Mouse (Mus musculus) right cerebral cortex, postnatal 36 days (tissue): ENCODE data around the gene Cstf3.
"Not testable (repeated sequence)": the region's sequence is repeated elsewhere in the genome, so short reads cannot be mapped to it uniquely, and the experiment has no call there.

Source experiments
- DNase-seq, 2 experiments: peaks; one replicate each; pipeline ENCODE4 v3.0.0; 2022; ENCODE audit warnings: low spot score in 2 of 2, mixed read lengths in 1 of 2

The Cstf3 gene

DNA sequence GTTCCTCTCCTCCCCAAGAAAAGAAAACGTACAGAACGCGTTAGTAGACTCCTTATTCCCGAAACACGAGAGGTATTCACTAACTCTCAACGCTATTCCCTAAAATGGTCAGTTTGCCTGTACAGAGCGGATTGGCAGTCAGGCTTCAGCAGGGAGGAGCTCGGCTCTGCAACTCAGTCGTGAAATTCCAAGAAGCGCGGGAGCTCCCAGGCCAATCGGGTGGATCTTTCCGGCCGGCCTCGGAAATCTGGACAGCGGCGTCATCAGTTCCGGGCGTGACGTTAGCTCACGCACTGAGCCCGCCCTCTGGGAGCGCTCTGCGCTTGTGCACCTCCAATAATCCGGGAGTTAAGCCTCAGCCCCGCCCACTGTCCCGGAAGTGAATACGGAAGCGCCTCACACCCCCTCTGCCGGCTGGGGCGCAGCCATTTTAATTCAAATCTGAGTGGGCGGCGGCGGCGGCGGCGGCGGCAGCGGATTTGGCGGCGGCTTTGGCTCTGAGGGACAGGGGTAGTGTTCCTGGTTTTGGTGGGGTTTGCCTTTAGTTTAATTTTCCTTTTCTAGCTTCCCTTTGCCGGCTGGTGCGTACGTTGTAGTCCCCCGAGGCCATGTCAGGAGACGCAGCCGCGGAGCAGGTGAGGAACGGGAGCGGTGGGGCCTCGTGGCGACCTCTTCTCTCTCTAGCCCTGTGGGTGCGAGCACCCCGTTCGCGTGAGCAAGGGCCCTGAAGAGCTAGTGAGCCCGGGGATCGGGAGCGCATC is at the start of gene Cstf3:
Gene Cstf3, plus strand, starts transcription at position 456 of the 761 bp plus-strand sequence.
- DNase-seq = peak; percentile 99 to 100

DNA sequence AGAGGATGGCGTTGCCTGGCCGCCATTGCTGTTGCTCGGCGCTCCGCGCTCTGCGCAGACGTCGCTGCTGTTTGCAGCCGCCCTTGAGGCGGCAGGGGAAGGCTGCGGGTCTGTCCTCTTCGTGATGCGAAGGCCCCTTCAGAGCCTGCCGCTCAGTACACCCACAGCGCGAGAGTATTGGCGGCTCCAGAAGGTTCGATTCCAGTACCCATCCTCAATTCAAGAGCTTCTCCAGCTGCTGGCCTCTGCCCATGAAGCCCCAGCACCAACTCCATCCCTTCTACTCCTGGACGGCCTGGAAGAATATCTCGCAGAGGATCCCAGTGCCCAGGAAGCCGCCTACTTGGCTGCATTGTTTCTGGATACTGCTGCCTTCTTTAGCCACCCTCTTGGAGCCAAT is 33.6 kb upstream of the Cstf3 start:
- not testable (repeated sequence) for DNase-seq

DNA sequence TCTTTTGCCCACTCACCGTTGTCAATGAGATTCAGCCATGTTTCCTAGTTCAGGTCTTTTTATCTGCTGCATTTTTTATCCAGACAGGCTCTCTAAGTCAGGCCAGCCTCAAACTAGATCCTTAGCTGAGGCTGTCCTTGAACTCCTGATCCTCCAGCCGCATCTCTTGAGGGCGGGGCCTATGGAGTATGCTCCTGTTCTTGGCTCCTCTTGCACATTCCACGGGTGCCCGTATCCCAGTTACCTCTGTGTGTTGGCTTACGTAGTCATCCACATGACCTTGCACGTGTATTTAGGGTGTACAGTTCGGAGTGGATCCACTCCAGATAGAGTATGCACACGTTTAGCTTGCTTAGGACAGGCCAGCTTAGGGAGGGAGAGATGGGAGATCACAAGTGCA is 32.6 kb upstream of the Cstf3 start:
- DNase-seq = no peak

DNA sequence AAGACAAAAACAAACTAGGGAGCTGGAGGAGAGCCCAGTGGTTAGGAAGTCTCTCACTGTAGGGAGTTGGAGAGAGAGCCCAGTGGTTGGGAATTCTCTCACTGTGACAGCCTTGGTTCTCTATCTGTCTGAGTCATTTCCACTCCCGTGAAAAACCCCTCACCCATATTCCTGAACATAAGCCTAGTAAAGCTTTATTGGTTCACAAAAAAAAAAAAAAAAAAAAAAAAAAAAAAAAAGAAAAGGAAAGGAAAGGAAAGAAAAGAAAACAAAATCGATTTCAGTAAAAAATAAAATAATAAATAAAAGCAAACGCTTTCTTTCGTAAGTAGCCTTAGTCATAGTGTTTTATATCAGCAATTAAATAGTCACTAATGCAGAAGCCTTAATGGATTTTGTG is 32.0 kb upstream of the Cstf3 start:
- no peak for DNase-seq

DNA sequence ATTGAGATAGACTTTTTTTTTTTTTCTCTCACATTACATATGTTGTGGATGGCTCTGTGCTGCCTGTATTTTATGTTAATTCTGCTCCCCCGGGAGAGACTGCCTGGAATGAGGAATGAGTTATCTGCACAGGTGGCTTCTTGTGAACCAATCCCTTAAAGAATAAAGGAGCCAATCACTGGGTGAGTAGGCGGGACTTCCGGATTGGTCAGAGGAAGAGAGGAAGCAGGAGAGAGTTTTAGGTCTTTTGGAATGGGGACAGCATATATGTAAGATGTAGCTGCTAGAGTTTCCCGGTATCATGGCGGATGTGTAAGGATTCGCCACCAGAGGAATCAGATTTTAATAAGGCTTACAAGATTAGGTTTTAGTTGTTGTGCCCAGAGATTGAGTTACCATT is 31.4 kb upstream of the Cstf3 start:
- no peak for DNase-seq

DNA sequence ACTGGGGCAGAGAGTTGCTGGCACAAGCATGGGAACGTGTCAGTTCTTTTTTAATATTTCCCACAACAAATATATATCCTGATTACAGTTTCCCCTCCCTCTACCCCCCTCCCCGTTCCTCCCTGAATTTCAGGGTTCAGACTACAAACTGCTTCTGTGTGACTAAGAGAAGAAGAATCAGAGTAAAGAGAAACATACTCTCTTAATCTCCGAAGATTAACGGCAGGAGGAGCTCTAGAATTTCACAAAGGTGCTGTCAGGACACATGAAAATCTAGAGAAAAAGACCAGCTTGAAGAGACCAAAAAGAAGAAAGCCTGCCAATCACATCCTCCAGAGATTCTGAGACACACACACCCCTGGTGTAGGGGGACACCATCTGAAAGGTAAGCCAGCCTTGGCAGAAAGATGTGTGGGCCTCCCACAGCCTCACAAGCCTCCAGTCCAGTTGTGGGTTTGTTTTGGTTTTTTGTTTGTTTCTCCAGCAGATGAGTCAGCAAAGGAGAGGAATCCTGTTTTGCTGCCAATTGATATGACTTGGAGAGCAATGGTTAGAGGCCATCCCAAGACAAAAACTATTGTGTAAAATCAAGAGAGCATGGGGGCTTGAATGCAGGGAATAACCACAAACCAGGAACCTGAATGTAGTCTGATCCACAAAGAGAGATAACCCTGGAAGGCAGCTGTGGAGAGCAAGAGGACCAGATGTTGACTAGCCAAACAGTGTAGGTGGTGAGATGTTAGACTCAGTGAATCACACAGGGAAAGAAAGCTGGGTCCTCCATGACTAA is 30.5 kb upstream of the Cstf3 start:
- DNase-seq = no peak

DNA sequence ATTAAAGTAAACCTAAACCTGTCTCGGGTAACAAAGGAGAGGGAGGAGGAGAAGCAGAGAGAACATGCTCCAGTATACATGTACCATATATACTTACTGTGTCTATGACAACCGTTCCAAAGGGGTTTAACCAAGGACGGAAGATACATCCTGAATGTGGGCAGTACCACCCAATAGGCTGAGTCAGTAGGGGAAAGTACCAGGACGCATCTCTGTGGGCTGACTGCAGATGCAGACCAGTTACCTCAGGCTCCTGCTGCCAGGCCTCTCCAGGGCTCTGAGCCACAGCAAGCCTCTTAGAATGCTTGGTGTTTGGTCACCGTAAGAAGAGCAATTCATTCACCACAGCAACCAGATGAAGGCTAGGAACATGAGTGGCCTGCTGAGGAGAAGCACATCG is 28.9 kb upstream of the Cstf3 start:
- DNase-seq = peak in 1 of 2 experiments; percentile 11

DNA sequence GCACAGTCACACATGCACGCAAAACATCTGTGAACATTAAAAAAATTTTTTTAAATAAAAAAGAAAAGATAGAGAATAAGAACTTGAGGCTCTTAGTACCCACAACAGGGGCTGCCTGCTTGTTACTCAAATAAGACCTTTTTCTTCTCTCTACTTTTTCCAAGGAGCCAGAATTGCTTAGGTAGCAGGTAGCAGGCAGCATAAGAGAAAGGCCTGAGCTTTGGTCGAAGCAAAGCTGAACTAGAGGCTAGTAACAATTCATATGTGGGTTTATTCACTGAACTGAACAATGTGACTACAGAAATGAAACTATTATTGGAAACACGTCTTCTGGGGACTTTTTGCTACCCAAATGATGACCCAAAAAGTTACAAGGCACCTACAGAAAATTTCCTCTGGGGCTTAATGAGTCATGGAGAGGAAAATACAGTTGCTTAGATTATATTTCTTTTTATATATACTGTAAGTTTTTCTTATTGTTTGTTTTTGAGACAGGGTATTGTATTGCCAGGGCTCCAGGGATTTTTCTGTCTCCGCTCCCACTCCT is 28.3 kb upstream of the Cstf3 start:
- no peak for DNase-seq

DNA sequence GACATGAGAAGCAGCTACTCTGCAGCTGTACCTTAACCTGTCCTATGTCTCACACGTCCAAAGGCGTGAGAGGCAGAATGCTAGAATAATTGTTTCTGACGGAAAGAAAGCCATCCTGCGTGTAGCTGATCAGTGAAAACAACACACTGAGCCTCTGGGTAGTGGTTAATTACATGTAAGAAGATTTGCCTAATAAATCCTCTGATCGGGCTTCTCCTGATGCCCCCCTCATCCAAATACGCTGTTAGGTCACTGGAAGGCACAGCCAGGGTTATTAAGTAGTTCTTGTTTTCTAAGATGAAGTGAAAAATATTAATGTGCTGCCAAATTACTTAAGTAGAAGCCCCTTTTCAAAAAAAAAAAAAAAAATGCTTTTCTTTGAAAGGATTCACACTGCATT is 18.3 kb upstream of the Cstf3 start:
- DNase-seq = no peak

DNA sequence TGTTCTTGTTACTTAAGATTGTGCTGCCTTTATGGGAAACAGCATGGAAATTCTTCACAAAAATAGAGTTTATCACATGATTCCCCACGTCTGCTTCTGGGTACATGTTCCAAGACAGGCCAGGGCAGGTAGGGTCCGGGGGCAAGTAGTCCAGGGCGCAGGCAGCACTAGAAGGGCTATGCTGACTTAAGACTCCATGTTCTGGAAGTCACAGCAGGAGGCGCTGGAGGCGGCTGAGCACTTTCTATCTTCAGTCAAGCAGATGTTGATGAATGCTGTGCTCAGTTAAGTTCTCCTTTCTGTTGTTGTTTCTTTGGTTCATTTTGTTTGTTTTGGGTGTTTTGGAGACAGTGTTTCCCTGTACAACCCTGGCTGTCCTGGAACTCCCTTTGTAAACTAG is 14.1 kb upstream of the Cstf3 start:
- DNase-seq = no peak

DNA sequence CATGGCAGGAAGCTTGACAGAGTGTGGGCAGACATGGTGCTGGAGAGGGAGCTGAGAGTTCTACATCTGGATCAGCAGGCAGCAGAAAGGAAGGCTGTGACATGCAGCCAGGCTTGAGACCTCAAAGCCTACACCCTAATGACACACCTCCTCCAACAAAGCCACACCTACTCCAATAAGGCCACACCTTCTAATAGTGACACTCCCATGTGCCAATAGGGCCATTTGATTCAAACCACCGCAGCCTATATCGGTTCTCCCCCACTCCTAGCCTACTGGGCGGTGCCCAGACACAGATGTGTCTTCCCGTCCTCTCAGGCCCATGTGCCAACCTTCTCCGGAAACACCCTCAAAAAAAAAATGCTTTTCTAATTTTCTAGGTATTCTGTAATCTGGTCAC is 12.3 kb upstream of the Cstf3 start:
- no peak for DNase-seq

DNA sequence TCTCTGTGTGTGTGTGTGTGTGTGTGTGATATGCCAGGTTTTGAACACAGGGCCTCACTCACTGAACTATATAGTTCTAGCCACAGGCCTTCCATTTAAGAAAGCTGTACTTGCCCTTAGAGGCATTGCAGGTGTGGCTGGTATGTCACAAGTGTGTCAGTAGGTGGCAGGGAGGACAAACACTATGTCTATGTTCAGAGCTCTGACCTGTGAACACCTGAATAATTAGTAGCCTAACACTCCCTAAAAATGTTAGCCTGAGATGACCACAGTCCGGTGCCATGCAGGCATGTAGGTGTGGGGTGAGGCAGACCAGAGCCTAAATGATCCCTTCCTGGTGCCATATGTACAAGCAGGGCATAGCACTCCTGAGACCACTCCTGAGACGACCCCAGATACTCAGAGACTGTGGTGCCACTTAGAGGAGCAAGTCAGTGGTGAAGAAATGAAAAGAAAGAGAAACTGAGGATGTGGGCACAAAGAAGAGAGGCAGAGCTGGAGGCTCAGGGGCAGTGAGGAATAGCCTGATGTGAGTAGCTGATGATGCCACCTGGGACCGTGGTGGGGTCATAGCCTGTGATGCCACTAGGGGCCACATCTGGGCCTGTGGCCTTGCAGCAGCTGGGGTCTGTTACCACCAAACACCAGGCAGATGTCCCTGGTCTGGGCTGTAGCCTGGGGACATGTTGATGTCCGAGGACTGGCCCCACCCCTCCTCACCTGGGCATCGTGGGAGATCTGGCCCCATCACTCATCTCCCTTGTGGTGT is 11.3 kb upstream of the Cstf3 start:
- DNase-seq = no peak

DNA sequence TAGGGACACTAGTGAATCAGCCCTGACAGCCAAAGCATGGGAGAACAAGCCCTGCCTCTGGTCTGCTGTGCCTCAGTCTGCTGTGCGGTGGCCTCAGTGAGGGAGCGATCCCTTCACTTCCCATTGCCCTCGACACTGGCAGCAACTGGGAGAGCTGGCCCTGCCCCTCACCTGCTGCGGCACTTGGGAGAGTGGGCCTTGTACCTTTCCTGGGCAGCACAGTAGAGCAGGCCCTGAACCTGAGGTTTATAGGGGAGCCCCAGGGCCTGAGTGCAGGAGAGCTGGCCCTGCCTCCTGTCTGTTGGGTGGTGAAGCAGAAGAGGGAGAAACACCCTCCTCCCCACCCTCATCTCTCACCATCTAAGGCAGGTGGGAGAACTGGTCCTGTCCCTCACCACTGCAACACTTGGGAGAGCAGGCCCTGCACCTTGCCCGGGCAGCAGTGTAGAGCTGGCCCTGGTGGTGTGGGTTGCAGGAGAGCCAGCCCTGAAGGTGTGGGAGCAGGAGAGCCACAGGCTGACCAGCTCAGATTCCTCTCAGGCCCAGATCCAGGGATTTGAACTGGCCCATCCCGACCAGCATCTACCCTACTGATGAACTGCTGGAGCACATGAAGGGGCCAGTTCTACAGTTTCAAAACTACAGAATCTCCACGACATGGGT is 10.4 kb upstream of the Cstf3 start:
- DNase-seq = no peak

DNA sequence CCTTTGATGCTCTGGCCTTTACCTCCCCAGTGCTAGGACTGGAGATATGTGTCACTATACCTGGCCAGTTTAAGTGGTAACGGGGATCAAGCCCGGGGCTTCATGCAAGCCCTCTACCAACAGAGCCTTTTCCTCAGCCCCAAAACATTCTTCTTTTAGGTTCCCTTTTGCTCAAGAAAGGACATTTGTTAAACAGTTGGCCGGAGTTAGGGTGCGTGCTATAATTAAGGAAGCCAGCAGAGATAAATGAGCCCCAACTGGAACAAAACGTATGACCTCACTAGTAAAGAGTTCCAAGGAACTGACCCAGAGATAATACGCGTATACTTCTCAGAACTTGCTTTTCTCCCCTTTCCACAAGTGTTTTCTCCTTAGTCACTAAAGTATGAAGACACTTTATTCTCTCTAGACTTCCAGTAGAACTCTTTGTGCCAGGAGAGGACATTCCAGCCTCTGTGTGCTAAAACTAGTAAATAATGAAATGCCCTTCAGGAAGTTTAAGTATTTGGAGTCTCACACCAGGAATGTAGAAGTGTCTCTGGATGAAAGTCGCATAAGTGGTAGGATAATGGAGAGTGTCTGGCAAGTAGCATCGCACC is 8.9 kb upstream of the Cstf3 start:
- DNase-seq = no peak

DNA sequence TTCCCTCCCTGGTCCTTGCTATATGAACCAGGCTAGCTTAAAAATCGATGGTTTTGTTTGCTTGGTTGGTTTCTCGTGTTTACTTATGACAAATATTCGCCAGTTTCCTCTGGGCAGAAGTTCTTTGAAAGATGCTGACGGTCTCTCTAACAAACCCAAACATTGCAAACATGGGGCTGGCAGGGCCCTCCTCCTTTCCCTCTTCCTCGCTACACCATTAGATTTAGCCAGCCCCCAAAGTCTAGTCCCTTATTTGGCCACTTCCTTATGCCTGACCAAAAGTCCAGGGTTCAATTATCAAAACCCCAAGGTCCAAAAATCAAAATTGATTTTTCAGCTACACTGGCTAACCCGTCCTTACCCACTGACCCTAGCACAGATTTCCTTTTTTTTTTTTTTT is 7.3 kb upstream of the Cstf3 start:
- DNase-seq = no peak

DNA sequence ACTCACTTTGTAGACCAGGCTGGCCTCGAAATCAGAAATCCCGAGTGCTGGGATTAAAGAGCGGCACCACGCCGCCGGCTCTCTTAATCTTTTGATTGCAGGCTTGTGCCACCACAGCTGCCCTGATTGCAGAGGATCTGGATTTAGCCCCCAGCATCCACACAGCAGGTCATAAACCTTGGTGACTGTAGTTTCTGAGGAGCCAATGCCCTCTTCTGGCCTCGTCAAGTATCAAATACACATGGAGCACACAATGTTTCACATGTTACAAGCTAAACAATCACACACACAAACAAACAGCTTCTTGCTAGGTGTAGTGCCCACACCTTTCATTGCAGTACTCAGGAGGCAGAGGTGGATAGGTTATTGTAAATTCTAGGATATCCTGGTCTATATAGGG is 6.1 kb upstream of the Cstf3 start:
- no peak for DNase-seq

DNA sequence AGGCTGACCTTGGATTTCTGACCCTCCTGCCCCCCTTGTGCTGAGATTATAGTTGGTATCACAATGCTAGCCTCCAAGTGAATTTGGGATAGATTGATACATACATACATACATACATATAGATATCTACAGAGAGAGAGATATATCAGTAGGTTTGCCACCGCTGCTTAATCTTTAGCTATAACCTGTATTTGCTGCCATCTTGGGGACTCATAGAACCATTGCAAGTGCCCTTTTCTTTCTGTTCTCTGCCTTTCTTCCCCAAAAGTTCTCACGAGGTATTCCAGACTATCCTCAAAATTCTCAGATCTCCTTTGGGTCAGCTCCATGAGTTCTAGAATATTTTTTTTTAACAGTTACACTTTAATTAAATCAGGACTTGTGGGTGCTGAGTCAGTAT is 4.7 kb upstream of the Cstf3 start:
- DNase-seq = no peak

DNA sequence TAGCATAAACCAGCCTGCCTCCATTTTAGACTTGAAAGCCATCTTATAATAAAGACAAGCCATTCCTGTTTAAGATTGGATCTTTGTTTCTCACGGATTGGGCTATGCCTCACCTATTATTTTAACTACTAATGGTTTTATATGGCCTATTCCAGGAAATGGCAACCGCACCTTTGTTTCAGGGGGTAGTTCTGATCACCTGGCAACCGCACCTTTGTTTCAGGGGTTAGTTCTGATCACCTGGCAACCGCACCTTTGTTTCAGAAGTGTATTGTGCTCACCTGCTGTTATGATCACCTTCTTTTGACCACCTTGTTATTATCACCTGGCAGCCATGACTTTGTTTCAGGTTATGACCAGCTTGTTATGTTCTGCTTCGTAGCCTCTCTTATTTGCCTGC is 1.8 kb upstream of the Cstf3 start:
- no peak for DNase-seq

DNA sequence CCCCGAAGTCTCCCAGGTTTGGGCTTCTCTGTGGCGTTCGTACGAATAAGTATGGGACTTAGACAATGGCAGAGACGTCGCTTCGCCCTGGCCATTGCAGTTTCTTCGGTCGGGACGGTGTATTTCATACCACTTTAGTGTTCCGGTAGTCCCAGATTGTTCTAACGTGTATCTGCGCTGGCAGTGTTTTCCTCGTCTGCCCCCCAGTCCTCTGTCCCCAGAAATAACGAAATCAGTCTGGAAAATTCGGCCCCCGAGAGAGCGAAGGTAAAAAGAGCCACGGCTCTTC is 450 bp downstream of the Cstf3 start:
- DNase-seq = no peak

DNA sequence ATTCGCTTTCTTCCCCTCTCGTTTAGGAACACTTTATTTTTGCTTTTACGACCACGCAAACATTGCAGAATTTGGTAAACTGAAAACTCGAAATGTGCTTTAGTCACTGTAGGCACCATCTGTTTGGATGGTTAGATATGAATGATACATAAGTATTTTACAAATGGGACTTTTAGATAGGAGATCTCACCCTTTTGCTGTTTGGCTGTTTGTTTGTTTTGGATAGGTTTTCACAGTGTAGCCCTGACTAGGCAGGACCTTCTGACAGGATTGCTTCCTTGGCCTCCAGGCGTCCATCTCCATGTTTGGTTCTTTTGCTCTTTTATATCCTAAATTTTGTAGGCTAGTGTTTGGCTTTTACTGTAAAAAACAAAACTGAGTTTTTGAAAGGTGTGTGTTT is 818 bp downstream of the Cstf3 start:
- DNase-seq = no peak

DNA sequence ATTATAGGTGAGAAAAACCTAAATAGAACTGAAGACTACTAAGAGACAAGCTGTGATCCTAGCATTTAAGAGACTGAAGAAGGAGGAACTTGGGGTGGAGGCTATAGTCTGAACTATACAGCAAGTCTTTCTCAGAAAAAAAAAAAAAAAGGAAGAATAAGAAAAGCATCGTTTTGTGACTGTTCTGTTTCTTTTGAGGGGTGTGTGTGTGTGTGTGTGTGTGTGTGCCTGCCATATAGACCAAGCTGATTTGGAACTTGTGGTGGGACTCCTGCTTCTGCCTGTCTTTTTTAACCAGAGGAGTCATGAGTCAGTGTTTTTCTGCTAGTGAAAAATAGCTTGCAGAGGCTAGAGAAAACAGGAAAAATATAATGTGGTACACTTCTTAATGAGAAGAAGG is 4.7 kb downstream of the Cstf3 start:
- no peak for DNase-seq

DNA sequence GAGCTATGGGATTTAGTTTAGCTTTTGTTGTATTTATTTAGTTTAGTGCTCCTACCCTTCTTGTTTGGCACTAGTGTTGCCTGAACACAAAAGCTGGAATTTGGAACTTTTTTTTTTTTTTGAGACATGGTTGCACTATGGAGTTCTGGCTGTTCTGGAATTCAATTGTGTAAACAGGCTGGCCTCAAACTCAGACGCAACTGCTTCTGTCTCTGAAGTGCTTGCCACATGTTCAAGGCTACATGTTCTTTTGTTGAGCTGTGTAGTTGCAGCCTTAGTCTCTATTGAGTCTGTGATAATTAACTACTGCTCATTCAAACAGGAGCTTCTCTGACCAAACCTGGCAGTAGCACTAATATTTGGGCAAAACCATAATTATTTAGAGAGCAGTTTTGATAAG is 13.1 kb downstream of the Cstf3 start:
- DNase-seq = no peak
